Mouse (Mus musculus) adrenal gland, postnatal 36 days (tissue): ENCODE results near the gene Ppp1r36. TPM values are rescaled to one million over a fixed set of nuclear protein-coding genes. Genes with fewer than 3 reads are reported as not detected.
"Not testable (repeated sequence)": the region's sequence is repeated elsewhere in the genome, so short reads cannot be mapped to it uniquely, and the experiment has no call there.

ENCODE experiments used
- DNase-seq, 2 experiments: peaks; one replicate each; pipeline ENCODE4 v3.0.0; 2021; ENCODE audit warnings: mixed read lengths in 1 of 2
- total RNA-seq, 2 experiments: library from RNA; stranded (reverse); gene quantifications; 2 replicates each; pipeline ENCODE4 v1.2.3; 2021

The Ppp1r36 gene
- total RNA-seq, 2 experiments from 2014 or later = not detected

DNA sequence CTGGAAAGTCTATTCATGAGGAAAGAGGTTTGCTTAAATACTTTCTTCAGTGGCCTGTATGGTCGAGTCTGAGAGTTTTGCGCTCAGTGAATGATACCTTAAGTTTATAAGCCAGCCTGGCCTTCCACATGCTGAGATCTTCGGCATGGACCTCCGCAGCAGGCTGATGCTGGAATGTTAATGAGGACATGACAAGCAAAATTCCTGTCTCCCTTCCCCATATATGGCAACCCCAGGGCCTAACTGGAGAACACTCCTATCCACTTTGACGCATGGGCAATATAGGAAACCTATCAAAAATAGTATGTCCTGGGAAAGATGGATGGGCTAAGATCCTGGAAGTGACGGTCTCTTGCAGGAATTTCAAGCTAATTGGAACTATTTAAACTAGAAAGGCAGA is 30.8 kb downstream of the Ppp1r36 start:
- no peak for DNase-seq

DNA sequence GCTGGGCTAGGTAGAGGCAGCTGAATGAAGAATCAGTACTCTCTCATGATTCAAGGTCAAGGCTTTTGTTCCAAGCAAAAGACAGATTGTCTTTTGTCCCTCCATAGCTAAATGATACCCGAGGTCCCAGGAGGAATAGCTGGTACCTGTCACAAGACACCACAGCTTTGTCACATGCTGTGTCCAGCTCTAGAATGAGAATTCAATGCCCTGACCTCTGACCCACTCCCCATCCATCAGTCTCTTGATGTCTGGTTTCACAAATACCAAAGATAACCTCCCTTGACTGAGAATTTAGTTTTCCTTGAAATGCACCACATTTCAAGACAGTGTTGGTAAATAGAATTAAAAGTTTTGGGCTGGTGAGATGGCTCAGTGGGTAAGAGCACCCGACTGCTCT is 34.9 kb downstream of the Ppp1r36 start:
- DNase-seq = no peak

DNA sequence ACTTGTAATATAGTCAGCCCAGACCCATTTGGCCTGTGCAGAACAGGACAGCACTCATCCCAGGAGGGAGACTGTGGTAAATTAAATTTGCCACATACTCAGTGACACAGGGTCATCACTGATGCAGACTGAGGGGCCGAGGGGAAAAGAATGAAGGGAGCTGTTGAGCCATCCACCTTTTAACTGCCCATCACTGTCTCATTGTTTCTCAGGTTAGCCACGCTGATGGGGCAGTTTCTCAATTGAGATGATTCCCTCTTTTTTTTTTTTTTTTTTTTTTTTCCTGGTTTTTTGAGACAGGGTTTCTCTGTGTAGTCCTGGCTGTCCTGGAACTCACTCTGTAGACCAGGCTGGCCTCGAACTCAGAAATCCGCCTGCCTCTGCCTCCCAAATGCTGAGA is 41.1 kb downstream of the Ppp1r36 start:
- DNase-seq = not testable (repeated sequence)

DNA sequence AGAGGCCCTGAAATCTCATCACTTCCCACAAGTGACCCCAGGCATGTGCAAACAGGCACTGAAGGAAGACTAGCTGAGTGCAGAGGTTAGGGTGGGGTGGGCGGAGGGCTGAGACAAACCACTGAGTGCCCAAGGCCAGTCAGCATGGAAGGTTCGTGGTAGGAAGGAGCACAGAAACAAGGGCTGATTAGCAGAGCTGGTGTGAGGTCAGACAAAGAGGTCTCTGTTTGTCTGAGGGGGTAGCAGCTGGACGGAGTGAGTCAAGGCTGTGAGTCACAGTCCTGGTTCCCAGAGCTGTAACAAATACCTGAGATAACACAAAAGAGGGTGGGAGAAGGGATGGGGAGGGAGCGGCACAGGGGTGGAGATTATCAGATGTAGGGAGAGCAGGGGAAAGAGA is 41.7 kb downstream of the Ppp1r36 start:
- no peak for DNase-seq

DNA sequence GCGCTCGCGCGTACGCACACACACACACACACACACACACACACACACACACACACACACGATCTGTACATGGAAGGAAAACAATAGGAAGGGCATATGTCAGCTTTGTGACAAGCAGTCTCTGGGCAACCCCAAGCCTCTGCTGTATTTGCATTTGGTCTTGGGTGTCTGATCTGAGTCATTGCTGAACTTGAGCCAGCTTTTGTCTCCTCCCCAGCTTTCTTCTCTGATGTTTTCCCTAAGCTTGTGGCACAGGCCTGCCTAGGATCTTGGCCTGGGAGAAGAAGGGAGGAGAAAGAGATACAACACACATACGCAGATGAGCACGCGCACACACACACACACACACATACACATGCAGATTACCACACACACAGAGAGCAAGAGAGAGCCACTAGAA is 46.1 kb downstream of the Ppp1r36 start:
- peak; percentile 37 to 59 for DNase-seq

DNA sequence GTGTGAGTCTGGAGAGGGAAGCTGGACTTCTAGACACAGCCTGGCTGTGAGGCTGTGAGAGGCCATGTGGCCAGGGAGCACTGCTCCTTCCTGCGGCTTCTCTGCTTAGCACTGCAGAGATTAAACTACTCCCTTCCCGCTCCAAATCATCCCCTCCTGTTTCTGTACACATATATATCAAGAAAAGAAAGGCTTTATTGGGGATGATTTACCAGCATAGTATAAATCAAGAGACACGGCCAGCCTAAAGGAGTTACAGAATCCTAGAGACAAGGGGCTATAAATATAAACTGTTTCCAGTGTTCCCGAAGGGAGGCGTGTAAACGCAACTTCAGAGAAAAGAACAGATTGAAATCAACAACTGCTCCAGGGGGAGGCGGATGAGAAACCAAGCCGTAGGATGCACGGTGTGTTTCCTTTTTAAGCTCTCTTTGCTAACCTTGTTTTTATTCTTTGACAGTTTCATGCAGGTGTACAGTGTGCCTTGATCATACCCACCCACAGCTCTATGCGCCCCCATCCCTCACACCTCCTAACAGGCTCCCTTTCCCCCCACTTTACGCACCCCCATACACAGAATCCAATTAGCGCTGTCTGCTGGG is 47.4 kb downstream of the Ppp1r36 start:
- DNase-seq = no peak

DNA sequence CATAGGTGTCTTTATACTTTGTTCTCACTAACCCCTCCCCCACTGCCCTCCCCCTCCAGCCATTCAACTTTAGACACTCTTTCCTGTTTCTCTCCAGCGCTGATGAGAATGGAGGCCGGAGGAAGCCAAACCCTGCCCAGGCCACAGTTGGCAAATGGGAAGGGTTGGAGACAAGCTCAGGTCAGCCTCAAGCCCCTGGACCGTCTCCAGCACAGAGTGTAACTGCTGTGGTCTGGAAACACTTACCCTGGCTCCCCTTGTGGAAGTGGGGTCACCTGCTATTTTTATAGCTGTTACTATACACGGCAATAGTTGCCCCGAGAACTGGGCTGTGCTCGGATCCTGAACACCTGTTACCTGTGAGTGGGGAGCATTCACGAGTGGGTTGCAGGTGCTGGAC is 49.3 kb downstream of the Ppp1r36 start:
- DNase-seq = no peak

DNA sequence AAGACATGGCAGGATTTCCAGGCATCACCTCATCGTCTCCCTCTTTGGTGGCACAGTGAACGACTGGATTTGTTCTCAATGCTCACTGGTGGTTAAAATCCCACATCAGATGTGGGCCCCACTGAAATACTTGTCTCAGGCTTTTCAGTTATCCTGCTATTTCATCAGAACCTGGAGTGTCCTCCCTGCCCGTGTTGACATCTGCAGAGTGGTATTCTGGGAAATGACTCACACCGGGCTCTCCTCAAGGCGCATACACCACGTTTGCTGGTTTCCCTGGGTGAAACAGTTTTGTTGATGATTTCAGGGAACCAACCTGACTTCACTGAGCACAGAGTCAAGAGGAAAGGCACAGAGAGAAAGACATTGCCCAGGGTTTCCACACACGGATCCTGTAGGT is 49.9 kb downstream of the Ppp1r36 start:
- no peak for DNase-seq

DNA sequence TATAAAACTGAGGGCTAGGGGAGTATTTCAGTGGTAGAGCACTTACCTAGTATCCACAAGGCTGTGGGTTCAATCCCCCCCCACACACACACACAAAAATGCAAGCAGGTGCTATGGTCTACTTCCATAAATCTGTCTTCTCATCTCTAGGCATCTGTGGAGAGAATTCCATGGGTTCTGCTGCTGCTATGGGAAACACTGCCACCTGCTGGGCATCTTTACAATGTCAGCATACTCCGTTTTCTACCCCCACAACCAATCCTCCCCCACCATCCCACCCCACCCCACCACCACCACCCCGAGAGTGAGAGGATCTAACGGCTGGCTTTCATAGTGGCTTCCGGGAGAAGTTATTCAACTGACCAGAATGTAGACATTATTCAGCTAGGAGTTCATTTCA is 54.7 kb downstream of the Ppp1r36 start:
- DNase-seq = peak; percentile 66 to 73

DNA sequence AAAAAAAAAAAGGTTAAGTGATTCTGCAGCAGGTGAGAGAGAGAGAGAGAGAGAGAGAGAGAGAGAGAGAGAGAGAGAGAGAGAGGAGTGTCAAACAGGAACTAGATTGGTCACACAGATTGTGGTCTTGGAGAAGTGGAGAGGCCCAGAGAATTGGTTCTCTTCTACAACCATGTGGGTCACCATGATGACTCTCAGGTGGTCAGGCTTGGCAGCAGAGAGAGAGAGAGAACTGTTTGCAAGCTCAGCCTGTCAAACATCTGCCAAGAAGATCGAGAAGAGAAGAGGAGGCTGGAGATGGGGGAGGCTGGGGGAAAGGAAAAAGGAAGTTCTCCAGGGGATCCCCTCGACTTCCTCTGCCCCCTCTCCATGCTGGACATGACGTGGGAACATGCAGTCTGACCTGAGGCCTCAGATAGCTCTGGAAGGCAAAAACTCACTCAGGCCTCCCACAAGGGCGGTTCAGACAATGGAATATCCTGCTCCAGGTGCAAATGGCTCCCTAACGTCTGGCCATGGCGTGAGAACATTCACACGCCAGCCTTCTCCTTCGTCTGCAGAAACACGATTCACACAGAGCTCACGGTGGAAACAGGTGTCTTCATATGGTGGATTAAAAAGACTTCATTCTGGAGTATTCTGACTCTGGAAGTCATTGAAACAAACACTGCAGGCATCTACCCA is 56.4 kb downstream of the Ppp1r36 start:
- DNase-seq = no peak

DNA sequence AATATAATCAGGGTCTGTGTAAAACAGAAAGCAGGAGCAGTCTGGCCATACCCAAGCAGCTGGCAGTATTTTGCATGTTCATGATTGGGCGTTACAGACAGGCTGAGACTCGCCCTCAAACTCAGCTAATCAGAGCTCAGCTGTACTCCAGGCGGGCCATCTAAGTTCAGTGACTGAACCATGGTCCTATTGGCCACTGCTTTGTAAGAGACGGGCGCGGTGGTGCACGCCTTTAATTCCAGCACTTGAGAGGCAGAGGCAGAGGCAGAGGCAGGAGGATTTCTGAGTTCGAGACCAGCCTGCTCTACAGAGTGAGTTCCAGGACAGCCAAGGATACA is 56.9 kb downstream of the Ppp1r36 start:
- no peak for DNase-seq

DNA sequence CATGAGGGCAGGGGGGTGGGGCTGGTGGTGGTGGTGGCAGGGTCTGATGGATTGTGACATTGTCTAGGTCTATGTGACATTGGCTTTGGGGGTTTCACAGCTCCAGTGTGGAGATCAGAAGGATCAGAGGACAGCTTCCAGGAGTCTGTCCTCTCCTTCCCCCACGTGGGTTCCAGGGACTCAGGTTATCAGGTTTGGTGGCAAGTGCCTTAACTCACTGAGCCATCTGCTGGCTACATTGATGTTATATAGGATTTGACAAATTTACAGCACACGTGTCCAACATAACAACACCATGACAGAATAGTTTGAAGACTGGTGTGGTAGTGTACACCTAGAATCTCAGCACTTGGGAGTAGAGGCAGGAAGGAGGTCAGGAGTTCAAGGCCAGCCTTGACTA is 57.5 kb downstream of the Ppp1r36 start:
- DNase-seq = no peak

DNA sequence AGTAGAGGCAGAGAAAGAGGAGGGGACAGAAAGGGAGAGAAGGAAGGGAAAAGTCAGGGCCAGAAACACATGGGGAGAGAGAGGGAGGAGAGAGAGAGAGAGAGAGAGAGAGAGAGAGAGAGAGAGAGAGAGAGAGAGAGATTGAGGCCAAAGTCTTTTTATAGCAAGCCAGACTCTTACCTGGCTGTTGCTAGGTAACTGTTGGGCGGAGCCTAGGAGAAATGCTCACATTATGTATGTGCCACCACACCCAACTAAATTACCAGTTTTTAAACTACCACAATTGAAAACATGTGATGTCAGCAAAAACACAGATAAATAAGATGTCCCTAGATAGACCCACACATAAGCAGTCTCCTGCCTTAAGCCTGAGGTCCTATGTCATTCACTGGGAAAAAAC is 58.8 kb downstream of the Ppp1r36 start:
- no peak for DNase-seq

DNA sequence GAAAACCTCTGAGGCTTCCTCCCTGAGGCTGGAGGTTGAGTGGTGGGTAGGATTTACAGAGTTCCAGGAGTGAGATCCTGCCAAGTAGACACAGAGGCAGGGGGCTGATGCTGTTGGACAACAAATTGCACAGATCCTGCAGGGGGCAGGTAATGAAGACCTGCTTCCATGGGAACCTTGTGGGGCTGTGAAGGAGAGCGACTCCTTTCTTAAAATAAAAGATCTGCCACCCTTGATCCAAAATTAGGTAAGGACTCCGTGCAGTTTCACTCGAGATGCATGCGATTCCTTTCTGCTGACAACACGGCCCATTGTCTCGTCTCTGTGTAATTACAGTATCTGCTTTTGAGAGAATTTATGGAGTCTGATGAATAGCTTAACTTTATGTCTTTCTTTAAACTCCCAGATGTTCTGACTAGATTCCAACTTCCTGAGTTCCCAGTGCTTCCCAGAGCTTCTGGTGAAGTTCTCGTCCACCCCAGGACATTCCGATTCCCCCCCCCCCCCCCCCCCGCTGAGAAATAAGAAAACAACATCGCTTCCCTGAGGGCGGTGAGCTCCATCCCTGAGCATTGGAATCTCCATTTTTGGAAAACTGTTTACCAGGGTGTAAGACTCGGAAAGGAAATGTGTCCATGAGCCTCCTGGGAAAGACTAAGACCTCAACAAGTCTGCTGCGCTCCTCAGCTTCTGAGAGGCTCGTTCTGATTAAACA is 61.1 kb downstream of the Ppp1r36 start:
- no peak for DNase-seq

DNA sequence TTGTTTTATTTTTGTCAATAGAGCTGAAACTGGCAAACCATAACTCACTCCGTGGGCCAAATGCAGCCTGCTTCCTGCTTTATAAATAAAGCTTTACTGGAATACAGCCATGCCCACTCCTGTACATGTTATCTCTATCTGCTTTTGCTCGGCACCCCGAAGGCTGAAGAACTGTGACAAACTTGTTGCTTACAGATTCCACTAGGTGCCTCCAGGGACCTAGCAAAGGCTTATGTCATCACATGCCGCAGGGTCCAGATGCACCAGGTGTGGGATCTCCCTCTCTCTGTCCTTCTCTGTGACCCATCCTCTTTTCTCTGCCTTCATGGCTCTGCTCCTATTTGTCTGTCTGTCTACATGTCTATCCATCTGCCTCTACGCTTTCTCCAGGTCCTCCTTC is 61.8 kb downstream of the Ppp1r36 start:
- no peak for DNase-seq

DNA sequence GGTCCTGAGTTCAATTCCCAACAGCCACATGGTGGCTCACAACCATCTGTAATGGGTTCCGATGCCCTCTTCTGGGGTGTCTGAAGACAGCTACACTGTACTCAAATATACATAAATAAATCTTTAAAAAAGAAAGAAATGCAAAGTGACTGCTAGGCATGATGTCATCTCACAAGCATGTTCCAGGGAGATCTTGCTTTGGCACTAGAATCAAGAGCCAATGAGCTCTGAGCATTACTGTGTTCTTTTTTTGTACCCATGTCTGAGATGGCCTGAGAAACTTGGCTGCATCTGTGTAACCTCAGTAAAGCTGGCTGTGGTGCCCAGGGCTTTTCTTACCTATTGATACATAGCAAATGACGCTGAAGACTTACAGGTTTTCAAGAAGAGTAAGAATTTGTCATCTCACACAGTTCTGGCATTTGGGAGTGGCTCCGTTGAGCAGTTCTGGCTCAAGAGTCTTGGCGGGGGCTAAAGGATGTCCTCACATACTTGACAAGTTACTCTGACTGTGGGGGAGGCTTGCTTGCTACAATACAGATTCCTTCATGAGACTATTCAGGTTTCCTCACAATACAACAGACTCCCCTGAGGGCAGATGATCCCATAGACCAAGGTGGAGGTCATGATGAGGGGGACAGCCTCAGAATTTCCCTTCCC is 62.6 kb downstream of the Ppp1r36 start:
- DNase-seq = no peak

DNA sequence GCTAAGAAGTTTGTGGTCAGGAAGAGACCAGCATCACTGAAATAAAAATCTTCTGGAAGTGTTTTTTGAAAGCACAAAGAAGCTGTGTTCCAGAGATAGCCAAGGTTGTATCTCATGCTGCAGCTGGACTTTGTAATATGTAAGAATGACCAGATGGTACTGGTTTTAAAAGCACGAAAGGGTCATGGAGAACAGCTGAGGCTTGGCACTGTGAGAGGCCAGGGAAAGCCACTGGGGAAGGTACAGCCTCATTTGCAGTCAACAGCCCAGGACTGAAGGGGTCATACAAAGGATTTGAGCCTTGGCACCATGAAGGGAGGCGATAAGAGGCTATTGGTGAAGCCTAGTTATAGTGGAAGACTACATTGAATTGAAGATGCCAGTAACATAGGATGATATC is 65.1 kb downstream of the Ppp1r36 start:
- DNase-seq = no peak

DNA sequence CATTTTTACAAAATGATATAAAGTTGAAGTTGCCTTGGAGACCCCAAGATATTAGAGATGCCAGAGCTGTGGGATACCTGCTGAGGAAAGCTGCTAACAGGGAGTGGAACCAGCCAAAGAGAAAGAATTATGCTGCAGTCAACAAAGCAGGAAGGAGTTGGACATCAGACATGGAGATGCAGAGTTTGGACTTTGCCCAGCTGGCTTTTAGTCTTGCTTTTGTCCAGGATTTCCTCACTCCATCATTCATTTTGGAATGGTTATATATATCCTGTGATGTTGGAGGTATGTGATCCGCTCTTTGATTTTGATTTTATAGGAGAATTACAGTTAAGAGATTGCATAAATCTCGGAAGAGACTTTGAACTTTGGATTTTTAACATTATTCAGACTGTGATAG is 65.6 kb downstream of the Ppp1r36 start:
- no peak for DNase-seq

DNA sequence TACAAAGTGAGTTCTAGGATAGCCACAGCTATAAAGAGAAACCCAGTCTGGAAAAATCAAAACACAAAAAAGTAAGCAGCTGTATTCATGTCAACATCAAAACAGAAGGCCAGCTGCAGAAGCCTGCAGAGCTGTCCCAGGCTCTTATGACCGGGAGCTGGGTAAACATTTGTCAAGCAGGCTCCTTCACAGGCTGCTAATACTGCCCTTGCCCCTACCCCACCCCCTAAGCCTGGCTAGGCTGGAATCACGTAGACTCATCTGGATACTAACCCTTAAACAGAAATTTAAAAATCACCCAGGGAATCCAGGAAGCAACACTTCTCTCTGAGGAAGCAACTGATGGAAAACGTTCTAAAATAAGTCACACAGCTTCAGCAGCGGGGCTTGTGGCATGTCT is 67.5 kb downstream of the Ppp1r36 start:
- DNase-seq = no peak

DNA sequence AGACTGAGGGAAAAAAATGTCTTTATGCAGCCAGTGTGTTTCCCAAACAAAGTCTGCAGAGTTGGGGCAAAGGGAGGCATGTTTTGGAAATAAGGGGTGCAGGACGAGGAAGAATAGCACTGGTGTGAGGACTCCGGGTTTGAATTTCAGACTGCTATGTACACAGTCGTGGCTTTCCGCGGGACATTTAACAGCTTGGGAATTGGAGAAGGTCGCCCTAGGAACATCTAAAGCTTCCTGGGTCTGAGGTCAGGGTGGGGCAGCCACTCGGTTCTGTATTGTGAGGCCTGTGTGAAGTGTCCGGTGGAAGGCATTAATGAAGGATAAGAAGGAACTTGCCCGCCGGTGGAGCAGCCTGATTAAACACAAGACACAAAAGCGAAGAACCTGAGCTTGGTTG is 68.0 kb downstream of the Ppp1r36 start:
- DNase-seq = no peak

DNA sequence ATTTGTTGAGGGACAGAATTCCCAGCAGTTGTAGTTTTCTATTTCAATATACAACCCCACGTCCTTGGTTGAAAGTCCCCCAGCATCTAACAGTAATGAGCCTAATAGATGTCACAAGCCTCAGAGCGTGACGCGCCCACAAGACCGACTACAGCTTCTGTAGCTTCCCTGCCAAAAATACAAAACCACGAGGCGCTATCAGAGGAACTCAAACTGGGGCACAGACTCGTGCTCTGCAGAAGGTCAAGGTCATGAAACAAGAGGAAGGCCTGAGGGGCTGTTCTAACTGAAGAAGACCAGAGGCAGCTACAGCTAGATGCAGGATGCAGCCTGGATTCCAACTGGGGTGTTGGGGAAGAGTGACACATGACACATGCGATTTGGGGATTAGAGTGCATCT is 69.6 kb downstream of the Ppp1r36 start:
- DNase-seq = no peak
